Mouse (Mus musculus) lung, postnatal 10 days (tissue): ENCODE measurements around the gene Ddb1.

Source experiments
- DNase-seq: peaks from one replicate; pipeline ENCODE4 v3.0.0; 2021

The Ddb1 gene

GRCm38 (mm10) chr19:10591659-10592377, 13.3 kb upstream of the Ddb1 start:
- DNase-seq: no peak

GRCm38 (mm10) chr19:10598188-10598587, 6.9 kb upstream of the Ddb1 start:
- no peak for DNase-seq

- DNase-seq: no peak
These were observed 5.5 kb upstream of the Ddb1 start for GRCm38 (mm10) chr19:10599648-10600047.

DNA sequence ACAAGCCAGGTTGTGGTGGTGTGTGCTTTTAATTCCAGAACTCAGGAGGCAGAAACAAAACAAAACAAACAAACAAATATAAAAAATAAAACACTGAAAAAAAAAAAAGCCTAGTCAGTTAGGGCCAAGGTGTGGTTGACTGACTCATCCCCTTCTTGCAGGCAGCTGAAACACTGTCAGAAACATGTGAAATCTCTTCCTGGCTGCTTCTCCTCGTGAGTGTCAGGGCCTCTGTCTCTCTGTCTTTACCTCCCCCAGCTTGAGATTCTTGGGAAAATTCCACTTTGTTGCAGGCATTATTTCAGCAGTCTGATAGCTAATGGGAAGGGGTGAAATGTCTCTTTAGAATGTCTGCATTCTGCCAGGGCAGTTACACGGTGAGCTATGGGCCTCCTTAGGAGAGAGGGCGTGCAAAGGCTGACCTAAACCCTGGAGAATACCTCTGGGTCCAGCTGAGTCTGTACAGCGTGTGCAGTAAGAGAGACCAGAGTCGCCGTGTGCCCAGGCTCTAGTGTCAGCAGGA, 2.8 kb upstream of the Ddb1 start:
- DNase-seq: no peak

GRCm38 (mm10) chr19:10602787-10603186, 2.3 kb upstream of the Ddb1 start:
- peak; percentile 95 for DNase-seq

DNA sequence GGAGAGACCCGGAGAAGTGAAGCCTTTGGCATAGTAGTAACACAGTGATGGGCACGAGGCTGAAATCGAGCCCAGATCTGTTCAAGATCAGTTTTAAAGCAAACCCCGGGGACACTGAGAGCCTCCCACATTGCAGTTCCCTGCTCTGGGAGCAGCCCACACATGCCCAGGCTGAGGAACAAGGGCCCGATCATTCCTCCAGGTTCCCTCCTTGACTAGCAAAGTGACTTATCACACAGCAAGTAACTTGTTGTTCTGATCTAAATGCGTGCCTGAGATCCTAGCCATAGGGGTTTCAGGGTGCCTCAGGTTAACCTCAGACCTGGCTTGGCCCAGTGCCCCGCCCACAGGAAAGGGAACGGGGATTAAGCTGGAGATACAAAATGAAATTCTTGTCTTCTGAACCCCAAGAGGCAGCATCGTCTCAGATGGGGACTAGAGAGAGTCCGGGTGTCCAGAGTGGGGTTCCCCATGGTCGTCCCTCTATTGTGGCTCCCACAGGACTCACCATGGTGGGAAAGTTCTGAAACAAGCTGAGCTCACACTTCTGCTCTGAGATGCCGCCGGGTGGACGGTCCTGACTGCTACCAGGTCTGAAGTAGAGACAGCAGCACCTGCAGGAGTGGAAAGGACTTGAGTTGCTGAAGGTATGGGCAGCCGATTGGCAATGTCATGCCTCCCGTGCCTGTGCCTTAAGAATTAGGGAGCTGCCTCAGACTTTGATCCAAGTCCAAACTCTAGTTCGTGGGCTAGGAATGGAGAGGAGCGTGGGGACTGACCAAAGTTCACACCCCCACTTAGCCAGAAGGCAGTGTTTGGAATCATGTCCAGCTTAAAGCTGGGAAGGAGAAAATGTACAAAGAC, 1.2 kb upstream of the Ddb1 start:
- no peak for DNase-seq

DNA sequence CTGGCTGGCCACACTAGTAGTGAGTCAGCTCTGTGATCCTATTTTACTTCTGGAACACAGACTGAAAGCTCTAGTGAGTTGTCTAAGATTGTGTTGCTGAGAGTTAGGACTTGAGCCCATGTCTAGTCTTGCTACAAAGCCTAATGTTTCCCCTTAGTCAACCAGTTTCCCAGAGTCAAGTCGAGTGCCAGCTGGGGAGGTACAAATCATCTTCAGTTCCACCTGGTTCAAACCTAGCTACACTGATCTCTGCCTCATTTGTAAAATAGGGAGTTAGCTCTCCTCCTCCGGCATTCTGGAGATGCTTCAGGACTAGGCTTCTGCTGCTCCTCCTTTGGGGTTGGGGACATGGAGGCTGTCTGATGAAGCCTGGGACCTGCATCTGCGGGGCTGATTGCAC, 593 bp upstream of the Ddb1 start:
- DNase-seq: no peak

DNA sequence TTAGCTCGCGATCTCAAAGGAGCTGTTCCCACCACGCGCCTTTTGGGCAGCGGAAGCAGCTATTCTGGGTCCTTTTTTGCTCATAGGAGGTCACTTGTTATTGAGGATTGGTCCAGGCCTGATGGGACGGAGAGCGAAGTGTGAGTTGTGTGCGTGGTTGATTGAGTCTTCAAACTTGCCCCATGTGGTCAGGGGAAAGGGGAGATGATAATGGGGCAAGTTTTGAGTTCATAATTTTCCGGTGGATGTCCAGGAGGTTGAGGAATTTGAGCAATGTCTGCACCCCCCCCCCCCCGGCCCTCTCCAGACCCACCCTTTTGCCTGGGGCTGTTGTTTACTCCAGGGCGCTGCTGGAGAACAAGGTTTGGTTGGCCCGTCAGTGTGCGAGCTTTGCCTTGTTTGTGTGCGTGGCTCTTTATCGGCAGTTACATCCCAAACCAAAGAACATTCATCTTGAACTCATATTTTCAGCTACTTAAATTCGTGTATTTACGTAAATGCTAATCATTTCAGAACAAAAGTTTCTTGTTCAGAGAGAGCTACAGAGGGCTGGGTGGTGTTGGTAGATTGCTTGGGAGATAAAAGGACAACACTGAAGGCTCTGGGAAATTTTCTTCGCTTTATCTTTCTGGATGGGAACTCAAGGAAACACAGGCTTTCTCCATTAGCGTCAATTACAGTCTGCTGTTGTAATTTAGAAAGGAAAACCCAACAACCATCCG, 935 bp downstream of the Ddb1 start:
- peak; percentile 31 for DNase-seq

GRCm38 (mm10) chr19:10608573-10609240, 3.6 kb downstream of the Ddb1 start:
- peak; percentile 28 for DNase-seq

DNA sequence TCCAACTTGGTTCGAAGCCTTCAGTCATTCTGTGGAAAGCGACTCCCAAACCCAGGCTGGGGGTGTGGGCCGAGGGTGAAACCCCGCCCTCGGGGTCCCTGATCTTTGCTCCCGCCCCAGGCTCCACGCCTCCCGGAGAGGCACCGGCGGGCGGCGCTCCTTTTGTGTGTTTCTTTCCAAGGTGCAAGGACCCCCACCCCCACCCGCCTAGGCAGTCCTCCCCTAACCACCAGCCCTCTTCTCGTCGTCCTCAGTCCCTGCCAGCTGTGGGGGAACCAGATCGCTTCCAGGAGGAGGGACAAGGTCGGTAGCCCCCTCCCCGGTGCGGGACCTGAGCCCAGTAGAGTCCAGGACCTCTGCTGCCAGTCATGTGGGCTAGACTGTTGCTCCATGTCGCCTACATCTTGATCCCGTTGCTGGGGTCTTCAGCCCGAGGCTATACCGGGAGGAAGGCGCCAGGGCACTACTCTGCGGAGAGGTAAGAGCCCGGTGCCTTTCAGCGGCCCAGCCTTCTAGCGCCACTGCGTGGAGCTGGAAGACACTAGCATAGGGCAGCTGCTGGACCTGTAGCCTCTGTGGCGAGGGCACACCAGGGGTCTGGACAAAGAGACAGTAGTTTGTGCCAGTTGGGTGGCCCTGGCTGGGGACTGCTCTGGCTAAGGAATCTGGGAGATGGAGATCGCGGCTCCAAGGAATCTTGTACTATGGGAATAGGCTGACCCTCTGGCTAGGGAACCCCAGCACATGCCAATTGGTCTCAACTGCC, 29.2 kb downstream of the Ddb1 start, which contains the start of gene Vwce:
Vwce (plus strand) TSS at position 108 of the 766 bp plus-strand sequence.
- DNase-seq: peak; percentile 54

- DNase-seq: peak; percentile 65
These were observed 29.8 kb downstream of the Ddb1 start for GRCm38 (mm10) chr19:10634872-10635318.

DNA sequence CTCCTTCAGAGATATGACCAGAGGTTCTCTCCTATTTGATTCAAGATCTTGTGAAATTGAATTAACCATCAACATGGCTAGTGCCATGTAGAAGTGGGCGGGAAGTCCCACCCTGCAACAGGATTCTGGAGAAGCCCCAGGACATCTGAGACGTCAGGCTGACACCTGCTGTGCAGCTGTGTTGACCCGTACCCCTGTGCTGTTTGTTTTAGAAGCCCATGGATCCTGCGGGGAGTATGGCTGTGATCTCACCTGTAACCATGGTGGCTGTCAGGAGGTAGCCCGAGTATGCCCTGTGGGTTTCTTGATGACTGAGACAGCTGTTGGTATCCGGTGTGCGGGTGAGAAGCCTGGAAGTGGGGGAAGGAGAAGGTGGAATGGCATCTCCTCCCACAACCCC, 32.7 kb downstream of the Ddb1 start:
- no peak for DNase-seq

- DNase-seq: no peak
These were observed 35.0 kb downstream of the Ddb1 start for GRCm38 (mm10) chr19:10640080-10640479.

DNA sequence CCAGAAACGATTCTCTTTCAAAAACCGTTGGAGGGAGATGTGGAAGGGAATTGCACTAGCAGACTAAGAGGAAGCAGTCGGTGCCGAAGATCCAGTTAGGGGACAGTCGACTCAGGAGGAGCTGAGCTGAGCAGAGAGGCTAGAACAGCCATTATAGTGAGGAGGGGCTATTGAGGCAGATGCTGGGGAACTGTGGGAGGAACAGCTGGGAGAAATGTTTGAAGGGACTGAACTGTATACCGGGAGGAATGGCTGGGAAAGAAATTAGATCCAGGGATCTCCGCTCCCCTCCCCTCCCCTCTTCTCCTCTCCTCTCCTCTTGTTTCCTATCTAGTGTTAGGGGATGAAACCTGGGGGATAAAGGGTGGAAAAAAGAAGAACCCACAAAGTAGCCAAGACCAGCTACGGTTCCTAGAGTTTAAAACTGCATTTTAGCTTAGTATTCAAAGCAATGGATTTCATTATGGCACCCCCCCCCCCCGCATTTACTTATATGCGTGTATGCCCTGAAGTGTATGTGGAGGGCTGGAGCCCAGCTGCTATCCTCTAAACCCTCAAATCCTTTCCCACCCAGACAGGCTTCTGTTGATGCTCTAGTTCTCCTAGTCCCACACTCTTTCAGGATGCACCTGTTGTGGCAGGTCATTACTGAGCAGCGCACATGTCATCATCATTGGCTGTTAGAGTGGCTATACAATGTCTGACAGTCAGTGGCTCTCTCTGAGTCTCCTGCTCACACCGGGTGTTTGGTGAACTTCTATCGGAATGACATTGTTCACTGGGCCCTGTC, 35.7 kb downstream of the Ddb1 start:
- no peak for DNase-seq

GRCm38 (mm10) chr19:10645616-10646015, 40.5 kb downstream of the Ddb1 start:
- DNase-seq: no peak

DNA sequence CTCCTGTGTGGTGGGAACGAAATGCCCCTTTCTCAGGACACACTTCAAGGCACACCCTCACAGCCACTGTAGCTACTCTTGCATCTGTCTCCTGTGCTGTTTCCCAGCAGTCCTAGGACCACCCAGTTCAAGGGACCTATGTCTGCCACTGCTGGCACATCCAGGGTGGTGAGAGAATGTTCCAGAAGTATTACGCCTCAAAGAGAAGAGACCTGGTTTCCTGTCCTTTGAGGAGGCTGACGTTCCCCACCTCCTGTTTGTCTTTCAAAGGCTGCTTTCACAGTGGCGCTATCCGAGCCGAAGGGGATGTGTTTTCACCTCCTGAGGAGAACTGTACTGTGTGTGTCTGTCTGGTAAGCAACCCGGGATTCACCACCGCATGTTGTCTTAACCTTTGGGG, 43.0 kb downstream of the Ddb1 start:
- no peak for DNase-seq

GRCm38 (mm10) chr19:10656058-10656457, 50.9 kb downstream of the Ddb1 start:
- no peak for DNase-seq

DNA sequence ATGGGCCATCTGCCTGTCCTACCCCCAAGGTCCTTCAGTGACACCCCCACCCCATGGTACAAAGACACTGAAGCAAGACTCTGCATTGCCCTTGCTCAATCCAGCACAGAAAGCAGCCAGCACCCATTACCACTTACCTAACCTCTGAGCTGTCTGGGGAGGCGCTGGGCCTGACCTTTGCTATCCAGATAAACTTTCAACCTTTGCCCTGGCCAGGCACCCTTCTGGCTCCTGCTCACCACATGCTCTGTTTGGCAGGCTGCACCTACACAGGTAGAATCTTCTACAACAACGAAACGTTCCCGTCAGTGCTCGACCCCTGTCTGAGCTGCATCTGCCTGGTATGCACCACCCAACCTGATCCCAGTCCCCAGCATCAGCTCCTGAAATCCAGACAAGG, 52.6 kb downstream of the Ddb1 start:
- no peak for DNase-seq

DNA sequence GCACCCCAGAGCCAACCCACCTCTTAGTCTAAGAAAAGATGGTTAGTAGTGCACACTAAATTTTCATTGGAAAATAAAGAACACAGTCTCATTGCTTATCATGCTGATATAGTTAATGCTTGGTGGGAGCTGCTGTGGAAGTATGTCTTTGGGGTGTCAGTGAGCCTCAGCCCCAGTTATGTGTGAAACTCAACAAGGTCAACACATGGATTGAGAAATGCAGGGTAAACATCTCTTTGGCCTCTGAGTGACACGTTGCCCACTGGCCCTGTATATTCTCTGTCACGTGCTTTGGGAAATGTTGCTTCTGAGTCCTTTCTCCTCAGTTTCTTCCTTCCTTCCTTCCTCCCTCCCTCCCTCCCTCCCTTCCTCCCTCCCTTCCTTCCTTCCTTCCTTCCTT, 53.3 kb downstream of the Ddb1 start:
- no peak for DNase-seq

DNA sequence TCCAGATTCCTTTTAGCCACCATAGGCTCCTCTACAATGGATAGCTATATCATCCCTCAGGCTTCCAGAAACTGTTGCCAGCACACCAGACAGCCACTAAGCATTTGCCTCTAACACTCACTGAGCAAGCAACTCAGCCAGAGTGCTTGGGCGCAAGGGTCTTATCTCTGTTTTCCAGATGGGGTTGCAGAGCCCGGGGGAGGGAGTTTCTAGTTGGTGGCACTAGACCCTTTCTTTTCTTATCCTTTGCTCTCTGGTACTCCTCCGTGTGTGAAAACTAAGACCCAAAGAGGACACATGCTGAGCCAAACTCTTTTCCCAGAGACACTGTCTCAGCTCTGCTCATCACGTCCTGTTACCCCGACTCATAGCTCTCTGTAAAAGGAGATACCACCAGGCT, 56.2 kb downstream of the Ddb1 start:
- no peak for DNase-seq

- DNase-seq: no peak
These were observed 56.8 kb downstream of the Ddb1 start for GRCm38 (mm10) chr19:10661919-10662318.
